Mouse (Mus musculus): ENCODE measurements around the gene Snrnp35. TPM values are rescaled to one million over a fixed set of nuclear protein-coding genes. Genes with fewer than 3 reads are reported as not detected.

The Snrnp35 gene
- polyA plus RNA-seq, 1 experiment: 35.0 TPM

DNA sequence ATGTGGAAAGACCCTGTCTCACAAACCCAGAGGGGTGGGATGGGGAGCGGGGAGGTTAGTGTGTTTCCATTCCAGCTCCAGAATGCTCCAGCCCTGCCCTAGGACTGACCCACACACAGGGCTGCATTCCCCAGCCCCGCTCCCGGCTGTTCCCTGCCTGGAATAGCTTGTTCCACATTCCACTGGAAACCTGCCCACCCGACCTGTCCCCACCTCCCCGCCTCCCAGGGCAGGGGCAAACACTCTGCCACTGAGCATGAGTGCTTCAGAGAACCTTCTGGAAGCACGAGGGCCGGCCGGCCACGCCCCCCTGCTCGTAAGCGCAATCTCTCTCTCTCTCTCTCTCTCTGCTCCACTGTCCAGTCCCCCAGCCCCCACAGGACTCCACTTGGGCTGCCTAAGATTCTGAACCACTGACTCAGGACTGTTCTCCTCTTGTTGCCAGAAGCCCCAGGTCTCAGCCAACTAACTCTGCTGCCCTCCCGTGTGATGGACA is 26.9 kb downstream of the Snrnp35 start:
- TF ChIP-seq GATA1 (IDR thresholded peaks at IDR 0.05; ENCODE audit: low read length): no peak

DNA sequence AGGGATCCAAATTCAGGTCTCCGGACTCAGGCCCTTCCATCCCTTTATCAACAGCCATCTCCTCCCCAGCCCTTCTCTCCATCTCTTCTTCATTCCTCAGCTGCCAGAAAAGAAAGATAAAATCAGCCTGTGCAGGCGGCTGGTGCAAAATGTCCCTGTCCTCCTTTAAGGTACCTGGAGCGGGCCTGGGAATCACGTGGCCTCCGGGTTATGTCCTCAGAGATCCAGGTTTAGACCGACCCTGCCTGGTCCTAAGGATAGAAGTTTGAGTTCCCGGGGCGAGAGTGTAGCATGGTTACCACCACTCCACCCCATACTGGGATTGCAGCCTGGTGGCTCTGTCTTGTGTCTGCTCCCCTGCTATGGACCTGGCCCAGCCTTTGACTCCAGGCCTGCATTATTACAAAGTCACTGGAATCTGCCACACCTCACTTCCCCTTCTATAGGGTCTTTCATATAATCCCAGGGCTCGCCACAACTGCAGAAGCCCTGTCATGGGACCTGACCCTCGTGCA is 27.7 kb downstream of the Snrnp35 start:
- no peak for TF ChIP-seq GATA1 (IDR thresholded peaks at IDR 0.05; ENCODE audit: low read length)

DNA sequence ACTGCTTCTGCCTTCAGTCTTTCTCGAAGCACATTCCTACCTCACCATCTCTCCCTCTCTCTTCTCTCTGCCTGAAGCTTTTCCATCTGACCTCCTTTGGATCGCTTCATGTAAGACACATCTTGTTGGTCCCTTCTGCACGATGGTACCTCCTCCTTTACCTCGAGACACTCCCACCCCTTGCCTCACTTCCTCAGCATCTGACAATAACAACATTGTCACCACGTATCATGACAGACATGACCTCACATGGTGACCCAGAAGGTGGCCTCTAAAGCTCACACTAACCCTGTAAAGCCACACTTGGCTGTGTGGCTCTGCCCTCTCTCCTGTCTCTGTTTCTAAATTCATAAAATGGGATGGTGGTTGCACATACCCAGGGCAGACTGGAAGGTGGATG is 32.9 kb downstream of the Snrnp35 start:
- TF ChIP-seq GATA1 (IDR thresholded peaks at IDR 0.05; ENCODE audit: low read length): no peak

DNA sequence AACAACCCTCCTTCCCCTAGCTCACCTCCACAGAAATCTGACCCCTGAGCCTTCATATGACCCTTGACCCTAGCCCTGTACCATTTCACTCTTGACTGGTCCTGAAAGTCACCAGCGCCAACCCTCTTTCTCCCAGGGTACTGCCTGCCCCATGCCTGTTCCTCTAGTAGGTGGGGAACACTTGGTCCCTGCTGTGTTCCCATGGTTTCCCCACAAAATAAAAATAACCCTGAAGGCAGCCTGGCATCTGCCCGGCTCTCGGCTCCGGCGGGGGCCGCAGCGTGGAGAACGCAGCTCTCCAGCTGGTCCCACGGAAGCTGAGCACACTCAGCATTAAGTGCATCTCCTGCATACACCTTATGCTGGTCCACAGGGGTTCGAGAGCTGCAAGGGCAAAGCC is 35.7 kb downstream of the Snrnp35 start:
- no peak for TF ChIP-seq GATA1 (IDR thresholded peaks at IDR 0.05; ENCODE audit: low read length)

DNA sequence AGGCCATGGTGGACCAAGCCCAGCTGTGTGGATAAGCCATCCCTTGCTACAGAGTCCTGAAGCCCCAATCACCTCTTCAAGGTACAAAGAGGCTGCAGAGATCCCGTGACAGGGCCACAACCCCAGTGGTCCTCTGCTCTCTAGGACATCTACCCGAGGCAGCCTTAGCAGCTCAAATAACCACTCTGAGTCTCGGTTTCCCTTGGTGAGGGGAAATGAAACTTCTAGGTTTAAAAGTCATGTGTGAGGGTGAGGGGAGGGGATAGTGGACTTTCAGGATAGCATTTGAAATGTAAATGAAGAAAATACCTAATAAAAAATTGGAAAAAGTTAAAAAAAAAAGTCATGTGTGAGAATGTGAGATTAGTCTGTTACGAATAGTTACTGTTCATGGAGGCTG is 38.7 kb downstream of the Snrnp35 start:
- no peak for TF ChIP-seq GATA1 (IDR thresholded peaks at IDR 0.05; ENCODE audit: low read length)

DNA sequence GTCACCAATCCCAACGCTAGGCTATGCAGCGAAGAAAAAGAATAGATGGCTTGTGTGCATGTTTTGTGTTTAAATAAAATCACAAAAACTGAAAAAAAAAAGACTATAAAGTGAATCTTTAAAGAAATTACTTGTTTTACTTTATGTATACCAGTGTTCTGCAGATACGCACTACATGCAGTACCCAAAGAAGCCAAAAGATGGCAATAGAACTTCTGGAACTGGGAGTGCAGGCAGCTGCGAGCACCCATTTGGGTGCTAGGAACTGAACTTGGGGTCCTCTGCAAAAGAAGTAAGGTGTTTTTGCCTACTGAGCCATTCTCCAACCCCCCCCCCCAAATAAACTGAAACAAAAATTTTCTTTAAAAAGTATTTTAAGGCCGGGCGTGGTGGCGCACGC is 40.1 kb downstream of the Snrnp35 start:
- TF ChIP-seq GATA1 (IDR thresholded peaks at IDR 0.05; ENCODE audit: low read length): no peak

DNA sequence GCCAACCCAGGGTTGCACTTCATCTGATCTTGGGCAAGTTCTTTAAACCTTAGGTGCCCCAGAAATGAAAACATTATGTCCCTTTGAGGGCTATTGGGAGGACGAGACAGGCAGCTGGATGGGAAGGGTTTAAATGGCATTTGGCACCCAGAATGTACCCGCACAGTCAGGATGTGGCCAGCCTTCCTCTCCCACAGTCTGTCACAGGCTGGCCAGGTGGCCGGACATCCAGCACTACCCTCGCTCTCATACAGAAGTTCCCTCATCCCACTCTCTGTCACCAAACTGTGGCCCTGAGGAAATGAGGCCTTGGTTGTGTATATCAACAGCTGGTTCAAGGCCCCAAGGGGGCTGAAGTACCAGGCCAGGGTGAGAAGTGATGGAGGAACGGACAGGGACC is 42.0 kb downstream of the Snrnp35 start:
- TF ChIP-seq GATA1 (IDR thresholded peaks at IDR 0.05; ENCODE audit: low read length): no peak

DNA sequence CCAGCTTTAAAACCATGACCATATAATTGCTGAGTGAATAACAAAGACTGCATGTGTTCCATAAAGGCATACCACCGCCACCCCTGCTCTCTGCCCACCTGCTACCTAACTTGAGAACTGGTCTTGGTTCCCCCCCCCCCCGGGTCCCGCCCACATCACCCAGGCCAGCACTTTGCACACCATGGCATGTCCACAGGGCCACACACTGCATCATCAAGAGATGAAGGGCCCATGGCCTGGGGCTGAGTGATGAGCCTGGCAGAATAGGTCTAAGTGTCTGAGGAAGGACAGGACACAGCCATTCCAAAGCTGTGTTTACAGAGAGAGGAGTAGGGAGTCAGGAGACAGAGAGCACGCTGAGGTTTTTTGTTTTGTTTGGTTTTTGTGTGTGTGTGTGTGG is 45.4 kb downstream of the Snrnp35 start:
- TF ChIP-seq GATA1 (IDR thresholded peaks at IDR 0.05; ENCODE audit: low read length): no peak

DNA sequence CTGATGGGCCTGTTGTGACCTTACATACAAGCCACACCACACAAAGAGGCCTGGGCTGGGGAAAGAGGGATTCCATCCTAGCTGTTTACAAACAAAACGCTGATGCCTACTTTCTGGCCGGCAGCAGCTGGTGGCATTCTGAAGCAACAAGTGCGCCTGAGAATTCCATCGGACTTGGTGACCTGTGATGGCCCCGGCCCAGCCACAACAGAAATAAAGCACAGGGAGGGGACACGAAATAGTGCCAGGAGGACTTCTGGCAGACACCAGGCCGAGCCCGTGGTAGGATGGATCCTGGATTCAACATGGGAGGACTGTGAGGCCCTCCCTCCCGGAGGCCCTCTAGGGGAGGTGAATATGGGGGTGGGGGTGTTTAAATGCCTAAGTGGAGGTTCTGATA is 45.9 kb downstream of the Snrnp35 start:
- no peak for TF ChIP-seq GATA1 (IDR thresholded peaks at IDR 0.05; ENCODE audit: low read length)

DNA sequence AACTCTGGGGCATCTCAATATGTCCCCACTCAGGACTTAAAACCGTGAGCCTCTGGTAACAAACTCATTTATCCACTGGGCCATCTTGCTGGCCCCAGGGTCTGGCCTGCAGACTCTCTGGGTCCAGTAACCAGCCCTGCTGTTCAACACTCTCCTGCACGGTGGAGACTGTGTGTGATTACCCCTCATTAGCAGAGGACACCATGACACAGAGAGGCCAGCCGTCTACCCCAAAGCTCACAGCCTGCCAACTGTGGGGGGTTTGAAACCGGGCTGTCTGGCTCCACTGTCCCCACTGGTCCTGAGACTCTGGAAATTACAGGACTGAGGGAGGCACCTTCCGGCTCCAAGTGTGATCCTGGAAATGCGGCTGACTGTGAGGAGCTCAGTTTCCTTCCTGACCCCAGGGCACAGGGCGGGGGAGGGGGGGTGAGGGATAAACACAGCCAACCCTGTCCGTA is 46.3 kb downstream of the Snrnp35 start:
- no peak for TF ChIP-seq GATA1 (IDR thresholded peaks at IDR 0.05; ENCODE audit: low read length)

DNA sequence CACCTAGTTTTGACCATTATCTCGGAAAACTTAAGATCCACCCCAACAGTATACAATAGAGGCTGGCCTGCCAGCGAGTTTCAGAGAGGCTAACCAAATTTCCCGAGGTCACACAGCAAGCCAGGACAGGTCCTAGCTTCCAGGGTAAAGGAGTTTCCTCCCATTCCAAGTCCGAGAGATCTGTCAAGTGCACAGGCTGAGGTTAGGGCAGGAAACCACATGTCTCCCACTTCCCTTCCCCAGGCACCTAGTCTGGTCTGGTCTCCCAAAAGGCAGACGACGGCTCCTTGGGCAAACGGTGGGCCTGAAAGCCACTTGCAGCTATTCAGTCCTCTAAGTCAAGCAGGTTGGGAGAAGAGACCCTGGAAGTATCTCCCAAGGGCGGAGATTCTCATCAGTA is 46.8 kb downstream of the Snrnp35 start:
- no peak for TF ChIP-seq GATA1 (IDR thresholded peaks at IDR 0.05; ENCODE audit: low read length)

DNA sequence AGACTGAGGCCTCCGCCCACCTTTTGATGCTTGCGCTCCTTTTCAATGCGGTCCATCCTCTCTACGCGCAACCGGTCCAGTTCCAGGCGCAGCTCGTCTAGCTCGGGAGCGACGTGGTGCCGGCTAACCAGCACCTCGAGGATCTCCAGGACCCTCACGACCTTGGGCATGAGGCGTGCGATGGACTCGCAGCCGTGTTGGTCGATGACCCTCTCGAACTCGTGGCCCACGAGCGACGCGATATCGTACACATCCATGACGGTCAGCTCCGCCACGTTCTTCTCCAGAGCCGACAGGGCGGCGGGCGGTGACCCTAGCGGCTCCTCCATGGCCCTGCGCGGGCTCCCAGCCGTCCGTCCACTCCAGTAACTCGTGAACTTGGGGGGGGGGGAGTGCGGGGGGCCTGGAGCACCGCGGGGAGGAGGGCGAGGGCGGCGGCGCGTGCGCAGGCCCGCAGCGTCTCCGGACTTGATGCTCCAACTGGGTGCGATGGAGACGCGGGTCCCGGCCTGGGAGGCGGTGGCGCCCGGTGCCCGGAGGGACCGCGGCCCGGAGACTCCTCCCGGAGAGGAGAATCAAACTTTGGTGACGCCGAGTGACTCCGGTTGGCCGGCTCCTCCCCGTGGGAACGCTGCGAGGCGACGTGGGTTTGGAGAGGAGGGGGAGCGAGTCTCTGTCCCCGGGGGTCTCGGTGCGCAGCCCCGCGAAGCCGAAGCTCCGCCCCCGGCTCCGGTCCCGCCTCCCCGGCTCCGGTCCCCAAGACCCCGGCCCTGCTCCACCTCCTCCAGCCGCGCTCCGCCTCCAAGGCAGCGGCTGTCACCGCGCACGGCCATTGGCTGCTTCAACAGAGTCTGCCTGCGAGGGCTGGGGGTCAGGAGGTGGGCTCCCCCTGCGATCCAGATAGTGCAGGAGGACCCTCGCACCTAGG is 48.0 kb downstream of the Snrnp35 start, which contains the start of gene Rilpl1:
Rilpl1 (minus strand) TSS at position 737 of the 928 bp plus-strand sequence.
- TF ChIP-seq GATA1 (IDR thresholded peaks at IDR 0.05; ENCODE audit: low read length): no peak

DNA sequence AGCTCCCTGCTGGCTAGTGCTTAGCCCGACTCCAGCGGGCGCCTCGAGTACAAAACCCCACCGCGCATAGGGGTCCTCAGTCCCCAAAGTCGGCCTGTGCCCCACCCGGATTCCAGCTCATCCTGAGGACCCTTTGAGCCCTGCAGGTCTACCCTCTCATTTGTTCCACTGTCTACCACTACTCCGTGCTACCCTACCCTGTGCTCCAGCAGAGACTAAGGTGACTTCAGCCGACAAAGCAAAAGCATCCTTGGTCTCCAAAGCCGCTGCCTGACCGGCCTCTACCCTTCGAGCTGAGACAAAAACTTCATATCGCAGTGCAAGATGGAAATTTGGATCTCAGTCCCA is 48.6 kb downstream of the Snrnp35 start:
- no peak for TF ChIP-seq GATA1 (IDR thresholded peaks at IDR 0.05; ENCODE audit: low read length)

DNA sequence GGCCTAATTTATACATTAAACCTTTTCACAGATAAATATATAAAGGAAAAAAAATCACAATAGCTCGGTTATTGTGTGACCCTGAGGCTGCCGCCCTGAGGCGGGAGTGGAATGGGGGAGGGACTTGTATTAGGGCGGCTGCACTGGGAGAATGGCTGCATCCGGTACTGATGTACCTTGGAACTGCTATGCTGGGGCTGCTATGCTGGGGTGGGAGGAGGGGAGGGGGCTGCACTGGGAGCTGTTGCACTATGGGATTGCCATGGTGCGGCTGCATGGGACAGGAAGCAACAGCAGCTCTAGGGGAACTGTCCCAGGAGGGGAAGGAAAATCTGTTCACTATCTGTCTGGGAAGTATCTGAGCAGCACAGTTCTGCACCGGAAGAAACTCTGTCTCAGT is 49.5 kb downstream of the Snrnp35 start:
- TF ChIP-seq GATA1 (IDR thresholded peaks at IDR 0.05; ENCODE audit: low read length): no peak

DNA sequence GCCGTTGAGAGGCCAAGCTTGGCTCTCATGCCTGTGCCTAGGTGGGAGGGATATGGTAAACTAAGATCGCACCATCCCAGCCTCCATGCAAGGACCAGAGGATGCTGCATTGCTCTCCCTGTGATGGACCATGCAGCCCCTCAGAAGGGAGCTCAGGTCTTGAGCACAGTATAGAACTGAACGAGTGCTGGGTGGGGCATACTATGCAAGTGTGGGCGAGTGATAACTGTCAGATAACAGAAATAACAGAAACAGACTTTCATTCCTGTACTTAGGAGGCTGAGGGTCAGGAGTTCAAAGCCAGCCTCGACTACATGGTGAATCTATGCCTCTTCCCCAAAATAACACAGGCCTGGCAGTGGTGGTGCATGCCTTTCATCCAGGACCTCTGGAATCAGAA is 52.1 kb downstream of the Snrnp35 start:
- TF ChIP-seq GATA1 (IDR thresholded peaks at IDR 0.05; ENCODE audit: low read length): no peak

DNA sequence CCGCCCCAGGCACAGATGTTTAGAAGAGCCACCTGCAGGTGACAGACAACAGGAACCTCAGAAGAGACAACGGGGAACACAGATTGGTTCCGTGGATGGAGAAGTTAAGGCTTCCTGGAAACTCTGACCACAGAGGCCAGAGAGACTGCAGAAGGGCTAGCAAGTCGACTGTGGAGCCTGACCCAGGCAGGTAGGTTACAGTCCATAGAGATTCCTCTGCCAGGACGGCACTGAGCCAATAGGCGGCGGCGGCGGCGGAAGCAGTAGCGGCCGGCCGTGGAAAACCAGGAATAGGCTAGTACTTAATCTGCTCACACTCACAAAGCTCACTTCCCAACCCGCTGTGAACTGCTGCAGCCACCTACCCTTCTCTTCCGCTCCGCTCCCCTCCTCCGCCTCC is 53.8 kb downstream of the Snrnp35 start:
- TF ChIP-seq GATA1 (IDR thresholded peaks at IDR 0.05; ENCODE audit: low read length): no peak
